16 mouse cellular contexts compared by ENCODE assay signal in the genomic region with DNA sequence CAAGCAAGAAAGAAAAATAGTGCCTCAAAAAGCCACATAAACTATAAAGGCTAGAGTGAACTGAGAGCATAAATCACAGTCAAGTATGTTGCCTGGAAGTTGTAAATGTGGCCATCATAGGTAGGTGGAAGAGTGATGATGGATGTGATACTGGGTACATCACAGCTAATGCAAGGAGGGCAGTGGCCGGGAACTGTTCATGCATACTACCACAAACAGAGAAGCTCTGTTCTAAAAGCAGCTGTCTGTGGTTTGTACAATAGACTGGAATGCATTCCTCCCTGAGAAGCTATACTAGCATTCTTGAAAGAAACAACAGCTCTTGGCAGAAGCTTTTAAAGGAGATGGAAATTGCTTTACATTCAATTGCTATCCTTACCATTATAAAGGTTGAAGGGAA.
"Had no signal": no experiment of that assay in that cellular context is flagged by ENCODE, and none has a peak within 500 bp of the region (broad histone marks: within the 10 kb centered on the region; RNA-seq: fewer than 3 reads in every experiment).

No protein-coding gene starts in this region.

- H3K9me3 ChIP-seq: limb, embryonic 15.5 days; liver, embryonic 12.5 days; midbrain, embryonic 15.5 days; neural tube, embryonic 15.5 days; stomach, embryonic 15.5 days had no signal

- H3K27me3 ChIP-seq: limb, embryonic 15.5 days; liver, embryonic 12.5 days; midbrain, embryonic 15.5 days; neural tube, embryonic 15.5 days; stomach, embryonic 15.5 days had no signal

- H3K4me2 ChIP-seq: limb, embryonic 15.5 days; liver, embryonic 12.5 days; lung, embryonic 14.5 days; midbrain, embryonic 11.5 days; midbrain, embryonic 15.5 days; neural tube, embryonic 15.5 days; stomach, embryonic 15.5 days had no signal

- H3K36me3 ChIP-seq: limb, embryonic 15.5 days; liver, embryonic 12.5 days; midbrain, embryonic 15.5 days; neural tube, embryonic 15.5 days; stomach, embryonic 15.5 days had no signal

- H3K4me1 ChIP-seq: limb, embryonic 15.5 days; liver, embryonic 12.5 days; midbrain, embryonic 15.5 days; neural tube, embryonic 15.5 days; stomach, embryonic 15.5 days had no signal

- H3K9ac ChIP-seq: limb, embryonic 15.5 days; liver, embryonic 12.5 days; lung, embryonic 14.5 days; midbrain, embryonic 15.5 days; neural tube, embryonic 15.5 days; stomach, embryonic 15.5 days had no signal

- ATAC-seq: liver, embryonic 12.5 days; midbrain, embryonic 15.5 days had no signal

- H3K27ac ChIP-seq: left cerebral cortex, adult 2 months; limb, embryonic 15.5 days; liver, embryonic 12.5 days; midbrain, embryonic 15.5 days; neural tube, embryonic 15.5 days; stomach, embryonic 15.5 days had no signal

- DNase-seq: kidney, adult 18-20 months; kidney, postnatal 10 days; lung, embryonic 14.5 days; lung, postnatal 10 days; lung, postnatal 4 days; right cerebral cortex, postnatal 4 days; spleen, adult 18-20 months; thymus, adult 2 months; thymus, postnatal 25 days had no signal

- H3K4me3 ChIP-seq: left cerebral cortex, adult 2 months; limb, embryonic 15.5 days; liver, embryonic 12.5 days; midbrain, embryonic 15.5 days; neural tube, embryonic 15.5 days; stomach, embryonic 15.5 days had no signal
